Mouse (Mus musculus) CH12.LX (cell line): ENCODE measurements at regions not wholly inside any gene's neighbourhood (a gene's known extent, or its start where the extent isn't known, plus 50 kb on each side); places are given as distances from the start of the nearest gene placed in this dataset.

Experiments
- DNase-seq: peaks from one replicate; pipeline ENCODE4 v3.0.0-alpha.2; 2013; ENCODE audit errors: extremely low read depth
- H3K27ac ChIP-seq: 2 replicates; pipeline ENCODE4 v1.5.1; 2012; ENCODE audit warnings: low read depth, mild to moderate bottlenecking, control low read depth, moderate library complexity; ENCODE audit not compliant: insufficient read depth
- H3K27me3 ChIP-seq: replicated peaks from 2 replicates; pipeline ENCODE3; 2012; ENCODE audit warnings: inconsistent platforms
- H3K36me3 ChIP-seq, 2 experiments: replicated peaks in 1 of 2; 2 replicates each; pipeline versions ENCODE3 to v1.6.1; 2012; ENCODE audit warnings: inconsistent platforms in 1 of 2, low read length in 1 of 2, mild to moderate bottlenecking in 1 of 2, mixed read lengths in 1 of 2, moderate library complexity in 1 of 2; ENCODE audit not compliant: control insufficient read depth in 1 of 2, insufficient read depth in 1 of 2
- H3K4me1 ChIP-seq, 2 experiments: 2 replicates each; pipeline ENCODE4 v1.6.1; 2012; ENCODE audit warnings: inconsistent platforms in 1 of 2, moderate library complexity in 1 of 2; ENCODE audit not compliant: insufficient read depth in 2 of 2, control insufficient read depth in 1 of 2
- H3K4me2 ChIP-seq: 2 replicates; pipeline ENCODE4 v1.6.1; 2012; ENCODE audit warnings: low read depth, mild to moderate bottlenecking, control low read depth; ENCODE audit not compliant: poor library complexity, insufficient read depth, severe bottlenecking
- H3K4me3 ChIP-seq, 3 experiments: fragments of 150-350 bp in 1 of 3; sonication (generic) in 1 of 3; replicated peaks in 1 of 3; 2 replicates each; pipeline versions ENCODE3 to v1.5.1; 2011 to 2012; ENCODE audit warnings: low read depth in 2 of 3, low read length in 2 of 3, mild to moderate bottlenecking in 2 of 3, moderate library complexity in 2 of 3, control low read depth in 1 of 3, improper control_type of control experiment in 1 of 3, inconsistent platforms in 1 of 3, mixed read lengths in 1 of 3; ENCODE audit not compliant: poor library complexity in 1 of 3
- H3K79me2 ChIP-seq: replicated peaks from 2 replicates; pipeline ENCODE4 v1.6.1; 2012; ENCODE audit warnings: mild to moderate bottlenecking, moderate library complexity; ENCODE audit not compliant: control insufficient read depth, poor library complexity, insufficient read depth, severe bottlenecking; ENCODE audit errors: extremely low read depth
- H3K9ac ChIP-seq: 2 replicates; pipeline ENCODE4 v1.6.1; 2012; ENCODE audit warnings: low read depth, mild to moderate bottlenecking, control low read depth, moderate library complexity; ENCODE audit not compliant: insufficient read depth
- H3K9me3 ChIP-seq: replicated peaks from 2 replicates; pipeline ENCODE3; 2012; ENCODE audit warnings: low read length, inconsistent platforms, mixed read lengths
- BHLHE40 ChIP-seq: IDR thresholded peaks from 2 replicates; pipeline ENCODE4 v1.6.1; 2011; ENCODE audit warnings: mild to moderate bottlenecking, low read depth, low read length, improper control_type of control experiment
- ELF1 ChIP-seq: IDR thresholded peaks from 2 replicates; pipeline ENCODE4 v1.6.1; 2014; ENCODE audit warnings: low read depth, mild to moderate bottlenecking, inconsistent platforms, low read length, improper control_type of control experiment
- ETS1 ChIP-seq: conservative IDR thresholded peaks from 2 replicates; pipeline ENCODE4 v1.6.1; 2012; ENCODE audit warnings: low read depth, mild to moderate bottlenecking, inconsistent platforms, low read length, improper control_type of control experiment, moderate library complexity
- HCFC1 ChIP-seq: IDR thresholded peaks from 2 replicates; pipeline ENCODE4 v1.6.1; 2012; ENCODE audit warnings: low read depth, mild to moderate bottlenecking, inconsistent platforms, low read length, improper control_type of control experiment
- MAZ ChIP-seq: IDR thresholded peaks from 2 replicates; pipeline ENCODE4 v1.6.1; 2012; ENCODE audit warnings: low read depth, mild to moderate bottlenecking, inconsistent platforms, low read length, improper control_type of control experiment, moderate library complexity
- MEF2A ChIP-seq: IDR thresholded peaks from 2 replicates; pipeline ENCODE4 v1.6.1; 2014; ENCODE audit warnings: low read depth, mild to moderate bottlenecking, inconsistent platforms, low read length, improper control_type of control experiment, borderline replicate concordance
- MYC ChIP-seq: IDR thresholded peaks from 2 replicates; pipeline ENCODE4 v1.6.1; 2011; ENCODE audit warnings: low read depth, mild to moderate bottlenecking, improper control_type of control experiment, low read length
- NRF1 ChIP-seq: IDR thresholded peaks from 2 replicates; pipeline ENCODE4 v1.6.1; 2014; ENCODE audit warnings: low read depth, mild to moderate bottlenecking, inconsistent platforms, low read length, improper control_type of control experiment, moderate library complexity
- SIN3A ChIP-seq: IDR thresholded peaks from 2 replicates; pipeline ENCODE4 v1.6.1; 2012; ENCODE audit warnings: low read length, improper control_type of control experiment, inconsistent platforms
- TBP ChIP-seq: conservative IDR thresholded peaks from 2 replicates; pipeline ENCODE4 v1.6.1; 2011; ENCODE audit warnings: low read depth, low read length, improper control_type of control experiment
- TCF12 ChIP-seq: IDR thresholded peaks from 2 replicates; pipeline ENCODE4 v1.6.1; 2014; ENCODE audit warnings: low read depth, mild to moderate bottlenecking, inconsistent platforms, low read length, improper control_type of control experiment
- ZKSCAN1 ChIP-seq: IDR thresholded peaks from 2 replicates; pipeline ENCODE4 v1.6.1; 2012; ENCODE audit warnings: low read depth, inconsistent platforms, low read length, improper control_type of control experiment, borderline replicate concordance
- ZNF384 ChIP-seq: IDR thresholded peaks from 2 replicates; pipeline ENCODE4 v1.6.1; 2012; ENCODE audit warnings: low read depth, low read length, improper control_type of control experiment, inconsistent platforms
- dilution Hi-C: fragments of 300-500 bp; cut with MboI; formaldehyde crosslinking; loops from 2 replicates; pipeline ENCODE4 v1.14.3; 2020; ENCODE audit warnings: low sequenced_read_pairs; ENCODE audit not compliant: extremely low pct_unique_long_range_greater_than_20kb, extremely low pct_ligation_motif_present
- in situ Hi-C: fragments of 300-500 bp; cut with MboI; formaldehyde crosslinking; loops from 3 replicates; pipeline ENCODE4 v1.14.3; 2019; ENCODE audit warnings: low sequenced_read_pairs, low pct_ligation_motif_present, low pct_unique_long_range_greater_than_20kb, mixed read lengths

DNA sequence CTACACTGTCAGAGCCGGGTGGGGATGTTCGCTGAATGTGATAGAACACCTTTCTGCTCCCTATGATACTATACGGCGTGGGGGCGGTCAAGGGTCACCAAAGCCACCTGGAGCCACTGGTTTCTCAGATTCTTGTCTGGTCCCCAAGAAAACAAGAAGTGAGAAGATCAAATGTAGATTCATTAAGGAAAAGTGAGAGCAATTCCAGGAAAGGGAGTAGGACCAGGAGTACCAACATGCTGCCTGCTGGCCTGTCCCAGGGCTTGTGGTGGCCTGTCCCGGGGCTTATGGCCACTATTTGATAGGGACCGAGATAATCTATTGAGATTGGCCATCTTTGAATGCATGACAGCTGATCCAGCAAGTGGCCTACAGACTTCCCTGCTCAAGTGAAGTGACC, 58.8 kb upstream of the Fut8 start:
- no peaks in the 10 kb centered on the region for H3K9me3 ChIP-seq
- H3K9ac ChIP-seq: no peak overlapping the region
- in situ Hi-C loops: no loop called here

DNA sequence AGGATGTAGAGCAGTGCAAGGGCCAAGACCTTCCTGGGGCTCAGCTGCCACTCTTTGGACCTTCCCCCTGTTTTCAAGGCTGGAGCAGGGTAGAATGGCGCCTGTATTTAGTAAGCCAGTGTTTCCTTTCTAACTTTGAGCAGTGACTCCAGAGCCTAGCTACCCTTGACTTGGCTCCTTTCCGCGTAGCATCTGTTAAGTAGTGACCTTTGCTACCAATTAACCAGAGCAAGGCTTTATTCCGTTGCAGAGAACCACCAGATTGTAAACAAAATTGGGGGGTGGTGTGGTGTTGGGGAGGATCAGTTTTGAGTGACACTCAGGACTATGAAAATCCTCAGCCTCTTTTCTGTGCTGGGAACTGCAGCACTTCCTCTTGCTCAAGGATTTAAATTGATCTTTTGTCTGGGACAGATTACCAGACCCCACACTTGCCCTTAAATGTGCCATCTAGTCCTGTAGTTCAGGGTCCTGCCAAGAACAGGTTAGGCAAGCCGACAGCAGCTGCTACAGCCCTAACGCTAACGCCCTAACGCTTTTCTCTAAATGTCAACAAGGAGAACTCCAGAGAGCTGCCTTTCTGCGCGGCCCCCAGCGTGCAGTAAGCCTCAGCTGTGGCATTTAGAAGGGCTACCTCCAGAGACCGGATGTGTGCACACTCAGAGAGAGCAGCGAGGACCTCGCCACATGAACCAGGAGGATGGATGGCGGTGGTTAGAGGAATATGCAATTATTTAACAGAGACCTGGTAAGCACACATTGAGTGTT, 59.9 kb upstream of the Fut8 start:
- H3K27me3 ChIP-seq: no peaks in the 10 kb centered on the region

More for the DNA sequence above, 58.8 kb upstream of the Fut8 start:
- H3K27me3 ChIP-seq: peaks cover 2% of the 10 kb centered on the region
- DNase-seq: no peak
- no peaks in the 10 kb centered on the region for H3K36me3 ChIP-seq
- no peaks in the 10 kb centered on the region for H3K79me2 ChIP-seq
- dilution Hi-C loops: no loop called here
- H3K4me2 ChIP-seq: no peak overlapping the region
- peaks cover 0 to 36% of the 10 kb centered on the region in 2 experiments; a peak in 2 of 4 replicates for H3K4me1 ChIP-seq
- H3K4me3 ChIP-seq: no peak overlapping the region
- no peak for TF ChIP-seq HCFC1
- TF ChIP-seq MAZ: no peak
- no peak overlapping the region for H3K27ac ChIP-seq

DNA sequence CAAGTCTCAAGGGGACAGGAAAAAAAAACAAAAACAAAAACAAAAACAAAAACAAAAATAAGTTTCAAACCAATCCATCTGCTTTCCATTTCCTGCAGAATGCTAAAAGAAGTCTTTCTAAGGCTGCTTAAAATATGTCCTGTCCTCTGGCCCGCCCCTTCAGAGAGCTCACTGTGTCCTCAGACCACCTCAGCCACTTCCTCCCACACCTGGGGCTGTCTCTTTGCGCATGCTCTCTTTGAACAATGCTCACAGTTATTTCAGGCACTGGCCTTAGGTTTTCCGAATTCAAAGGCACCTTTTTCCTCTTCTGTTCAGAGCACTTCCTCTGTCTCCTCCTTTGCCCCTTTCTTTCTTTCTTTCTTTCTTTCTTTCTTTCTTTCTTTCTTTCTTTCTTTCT, 60.6 kb upstream of the Fut8 start:
- no peak overlapping the region for H3K9ac ChIP-seq
- H3K4me2 ChIP-seq: no peak overlapping the region
- H3K27ac ChIP-seq: no peak overlapping the region
- H3K79me2 ChIP-seq: no peaks in the 10 kb centered on the region
- no peaks in the 10 kb centered on the region for H3K27me3 ChIP-seq
- H3K4me1 ChIP-seq: peaks cover 0 to 36% of the 10 kb centered on the region in 2 experiments; a peak in 2 of 4 replicates
- H3K9me3 ChIP-seq: no peaks in the 10 kb centered on the region
- dilution Hi-C loops: no loop called here
- no peak for TF ChIP-seq BHLHE40
- peak; percentile 29; the same call in 1 of the 2 replicates for TF ChIP-seq ELF1
- peak; percentile 73 for TF ChIP-seq NRF1
- peak; percentile 44; the same call in 1 of the 2 replicates for TF ChIP-seq MEF2A
- no peak for TF ChIP-seq TCF12
- TF ChIP-seq MYC: no peak
- DNase-seq: peak; percentile 75
- H3K36me3 ChIP-seq: no peaks in the 10 kb centered on the region
- H3K4me3 ChIP-seq: no peak overlapping the region
- in situ Hi-C loops: no loop called here

More for the DNA sequence above, 59.9 kb upstream of the Fut8 start:
- dilution Hi-C loops (no loop called here), in situ Hi-C loops (no loop called here)
- Histone ChIP-seq H3K4me3 (no peak overlapping the region), H3K9me3 (no peaks in the 10 kb centered on the region), H3K36me3 (no peaks in the 10 kb centered on the region), H3K4me1 (peaks cover 0 to 36% of the 10 kb centered on the region in 2 experiments; a peak in 2 of 4 replicates), H3K27ac (no peak overlapping the region), H3K4me2 (no peak overlapping the region), H3K9ac (no peak overlapping the region)
- no peak for DNase-seq
- TF ChIP-seq ZKSCAN1 (no peak), TBP (no peak), ETS1 (no peak), ZNF384 (no peak), HCFC1 (no peak), SIN3A (no peak)
- TF ChIP-seq, all 38 proteins: peak for 0
- H3K79me2 ChIP-seq: no peaks in the 10 kb centered on the region
